Mouse (Mus musculus) embryonic fibroblast, embryonic 13.5 days (primary cell): ENCODE results near the gene Mmrn1.
"Not testable (repeated sequence)": the region's sequence is repeated elsewhere in the genome, so short reads cannot be mapped to it uniquely, and the experiment has no call there.

Experiments
- CTCF ChIP-seq: IDR thresholded peaks from 2 replicates; pipeline ENCODE4 v1.5.1; 2011; ENCODE audit warnings: mild to moderate bottlenecking, control low read depth, low read length, moderate library complexity, borderline replicate concordance; ENCODE audit not compliant: insufficient read depth
- POLR2A ChIP-seq: IDR thresholded peaks from 2 replicates; pipeline ENCODE4 v1.6.1; 2011; ENCODE audit warnings: low read depth, mild to moderate bottlenecking, control low read depth, low read length, moderate library complexity

- not testable (repeated sequence) for TF ChIP-seq POLR2A, CTCF
These were observed at the start of gene Mmrn1 for GRCm38 (mm10) chr6:60924676-60925075.
